Mouse (Mus musculus): ENCODE measurements at regions not wholly inside any gene's neighbourhood (a gene's known extent, or its start where the extent isn't known, plus 50 kb on each side); places are given as distances from the start of the nearest gene placed in this dataset.

DNA sequence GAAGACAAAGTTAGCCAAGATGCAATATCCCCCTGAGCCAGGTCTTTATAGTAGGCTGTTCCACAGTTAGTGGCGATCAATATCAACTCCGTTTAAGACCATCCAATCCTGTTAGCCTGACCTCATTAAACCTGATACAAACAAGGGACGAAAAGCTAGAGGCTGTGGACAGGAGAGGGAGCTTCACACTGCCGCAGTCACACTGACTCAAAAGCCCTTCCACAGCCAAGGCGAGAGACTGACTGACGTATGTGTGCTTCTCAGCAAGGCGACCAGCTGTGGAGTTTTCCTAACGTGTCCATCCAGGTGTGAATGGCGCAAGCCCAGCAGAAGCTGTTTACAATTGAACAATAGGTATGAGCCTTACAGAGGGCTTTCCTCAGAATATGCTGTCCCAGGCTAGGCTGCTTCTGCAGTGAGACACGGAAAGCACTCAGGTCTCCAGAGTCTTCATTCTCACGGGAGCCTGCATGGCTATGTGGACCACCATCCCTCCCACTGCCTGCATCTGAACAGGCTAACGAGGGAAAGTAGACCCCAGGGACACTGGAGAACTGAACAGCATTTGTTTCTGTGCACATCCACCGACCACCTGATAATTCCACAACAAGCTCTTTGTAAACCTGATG is 224.7 kb upstream of the Pgrmc2 start:
- ATAC-seq (ENCODE audit: low FRiP score, low read depth) = peak; percentile 41; the same call in 1 of the 2 replicates
- H3K4me1 ChIP-seq = no peaks in the 10 kb centered on the region
- H3K4me3 ChIP-seq = no peak overlapping the region
- no peaks in the 10 kb centered on the region for H3K36me3 ChIP-seq
- no peak overlapping the region for H3K27ac ChIP-seq
- 80% methylated on average over 13 of the region's 13 CpGs for WGBS
- H3K27me3 ChIP-seq (replicated peaks) = no peaks in the 10 kb centered on the region
- H3K9ac ChIP-seq = no peak overlapping the region
- H3K9me3 ChIP-seq = no peaks in the 10 kb centered on the region
- H3K4me2 ChIP-seq (replicated peaks) = no peak overlapping the region

DNA sequence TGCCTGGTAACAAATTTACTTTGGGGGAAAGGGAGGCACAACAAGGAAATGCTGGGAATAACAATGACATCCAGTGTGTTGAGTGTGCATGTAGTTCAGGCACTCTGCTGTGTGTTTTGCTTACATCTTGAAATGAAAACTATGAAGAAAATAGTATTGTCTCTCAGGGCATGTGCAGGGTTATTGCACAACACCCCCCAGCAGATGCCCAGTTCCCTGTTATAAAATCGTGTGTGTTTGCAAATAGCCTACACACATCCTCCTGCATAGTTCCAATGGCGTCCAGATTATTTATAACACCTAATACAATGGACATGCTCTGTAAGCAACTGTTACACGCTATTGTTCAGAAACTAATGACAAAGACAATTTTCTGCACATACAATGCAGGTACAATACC is 220.0 kb upstream of the Pgrmc2 start:
- H3K4me1 ChIP-seq = no peaks in the 10 kb centered on the region
- no peak overlapping the region for H3K27ac ChIP-seq
- no peaks in the 10 kb centered on the region for H3K9me3 ChIP-seq
- H3K9ac ChIP-seq = no peak overlapping the region
- no peak overlapping the region for H3K4me3 ChIP-seq
- 83% methylated on average over 3 of the region's 3 CpGs for WGBS
- H3K27me3 ChIP-seq (replicated peaks) = no peaks in the 10 kb centered on the region
- H3K4me2 ChIP-seq (replicated peaks) = no peak overlapping the region
- ATAC-seq (ENCODE audit: low FRiP score, low read depth) = no peak
- H3K36me3 ChIP-seq = no peaks in the 10 kb centered on the region

DNA sequence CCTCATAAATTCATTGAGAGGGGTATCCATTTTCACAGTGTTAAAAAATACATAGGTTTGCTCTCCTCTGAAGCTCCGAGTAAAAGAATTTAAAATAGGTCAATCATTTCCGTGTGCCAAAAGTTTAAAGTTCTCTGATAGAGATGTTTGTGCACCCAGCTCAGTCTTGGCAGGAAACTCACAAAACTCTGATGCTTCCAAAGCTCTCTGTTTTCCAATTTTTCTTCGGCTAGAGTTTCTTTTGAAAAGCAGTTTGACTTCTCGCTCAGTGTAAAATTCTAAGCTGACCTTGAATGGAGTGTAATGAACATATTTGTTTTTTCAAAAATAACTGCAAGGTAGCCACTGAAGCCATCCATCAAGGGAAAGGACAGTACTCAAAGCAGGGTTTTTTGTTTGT is 215.9 kb upstream of the Pgrmc2 start:
- ATAC-seq (ENCODE audit: low FRiP score, low read depth) = no peak
- no peak overlapping the region for H3K4me3 ChIP-seq
- H3K4me2 ChIP-seq (replicated peaks) = no peak overlapping the region
- no peaks in the 10 kb centered on the region for H3K4me1 ChIP-seq
- H3K9ac ChIP-seq = no peak overlapping the region
- H3K9me3 ChIP-seq = no peaks in the 10 kb centered on the region
- WGBS = 88% methylated on average over 4 of the region's 4 CpGs
- H3K27ac ChIP-seq = no peak overlapping the region
- H3K27me3 ChIP-seq (replicated peaks) = no peaks in the 10 kb centered on the region
- no peaks in the 10 kb centered on the region for H3K36me3 ChIP-seq

DNA sequence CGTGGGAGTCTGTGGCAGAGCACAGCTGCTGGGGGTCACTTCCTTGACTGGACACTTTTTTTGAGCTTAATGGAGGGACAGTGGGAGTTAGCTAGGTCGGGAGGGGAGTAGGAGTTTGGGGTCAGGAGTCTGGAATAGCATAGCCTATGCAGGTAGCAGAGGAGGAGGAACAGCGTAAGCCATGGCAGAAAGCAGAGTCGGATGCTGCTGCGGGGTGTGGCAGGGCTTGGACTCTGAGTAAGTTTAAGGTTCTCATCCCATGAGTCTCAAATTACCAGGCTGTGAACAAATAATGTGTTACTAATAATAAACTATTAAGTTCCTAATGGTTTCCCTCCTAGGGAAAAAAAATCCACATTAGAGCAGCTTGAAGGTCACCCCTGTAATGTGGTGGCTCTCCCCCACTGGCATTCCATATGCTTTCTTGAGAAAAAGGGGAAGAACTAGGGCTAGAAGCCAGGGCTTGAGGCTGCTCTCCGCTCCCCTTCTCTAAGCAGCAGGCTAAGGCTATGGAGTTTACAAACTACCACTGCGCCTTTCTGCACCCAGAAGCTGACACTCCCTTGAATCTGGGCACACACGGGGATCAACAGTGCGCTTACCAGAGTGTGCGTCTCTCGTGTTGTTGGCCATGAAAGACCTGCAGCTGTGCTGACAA is 213.4 kb upstream of the Pgrmc2 start:
- Histone ChIP-seq H3K4me2 (replicated peaks) (no peak overlapping the region), H3K9ac (no peak overlapping the region), H3K27me3 (replicated peaks) (no peaks in the 10 kb centered on the region), H3K4me1 (no peaks in the 10 kb centered on the region), H3K27ac (no peak overlapping the region), H3K4me3 (no peak overlapping the region), H3K36me3 (no peaks in the 10 kb centered on the region), H3K9me3 (no peaks in the 10 kb centered on the region)
- 83% methylated on average over 11 of the region's 11 CpGs for WGBS
- no peak for ATAC-seq (ENCODE audit: low FRiP score, low read depth)

DNA sequence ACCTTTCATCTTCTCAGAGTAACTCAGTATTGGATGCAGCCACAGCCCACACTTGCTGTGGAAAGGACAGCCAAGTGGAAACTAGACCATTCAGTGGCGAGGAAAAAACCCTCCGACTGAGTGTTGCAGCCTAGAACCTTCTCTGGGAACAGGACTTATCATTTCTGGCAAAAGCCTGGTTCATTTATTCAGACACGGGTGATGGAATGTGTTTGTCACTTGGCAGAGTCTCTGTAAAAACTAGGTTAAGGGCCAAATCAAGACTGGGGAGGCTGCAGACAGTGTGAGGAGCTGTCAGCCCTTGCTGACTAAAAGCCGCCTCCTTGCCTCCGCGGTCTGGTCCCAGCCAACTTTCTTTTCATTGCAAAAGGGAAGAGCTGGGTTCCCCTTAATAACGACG is 212.3 kb upstream of the Pgrmc2 start:
- Histone ChIP-seq H3K4me3 (no peak overlapping the region), H3K36me3 (no peaks in the 10 kb centered on the region), H3K9me3 (no peaks in the 10 kb centered on the region), H3K4me2 (replicated peaks) (no peak overlapping the region), H3K27ac (no peak overlapping the region), H3K9ac (no peak overlapping the region), H3K27me3 (replicated peaks) (no peaks in the 10 kb centered on the region), H3K4me1 (no peaks in the 10 kb centered on the region)
- no peak for ATAC-seq (ENCODE audit: low FRiP score, low read depth)
- WGBS = 81% methylated on average over 8 of the region's 8 CpGs

DNA sequence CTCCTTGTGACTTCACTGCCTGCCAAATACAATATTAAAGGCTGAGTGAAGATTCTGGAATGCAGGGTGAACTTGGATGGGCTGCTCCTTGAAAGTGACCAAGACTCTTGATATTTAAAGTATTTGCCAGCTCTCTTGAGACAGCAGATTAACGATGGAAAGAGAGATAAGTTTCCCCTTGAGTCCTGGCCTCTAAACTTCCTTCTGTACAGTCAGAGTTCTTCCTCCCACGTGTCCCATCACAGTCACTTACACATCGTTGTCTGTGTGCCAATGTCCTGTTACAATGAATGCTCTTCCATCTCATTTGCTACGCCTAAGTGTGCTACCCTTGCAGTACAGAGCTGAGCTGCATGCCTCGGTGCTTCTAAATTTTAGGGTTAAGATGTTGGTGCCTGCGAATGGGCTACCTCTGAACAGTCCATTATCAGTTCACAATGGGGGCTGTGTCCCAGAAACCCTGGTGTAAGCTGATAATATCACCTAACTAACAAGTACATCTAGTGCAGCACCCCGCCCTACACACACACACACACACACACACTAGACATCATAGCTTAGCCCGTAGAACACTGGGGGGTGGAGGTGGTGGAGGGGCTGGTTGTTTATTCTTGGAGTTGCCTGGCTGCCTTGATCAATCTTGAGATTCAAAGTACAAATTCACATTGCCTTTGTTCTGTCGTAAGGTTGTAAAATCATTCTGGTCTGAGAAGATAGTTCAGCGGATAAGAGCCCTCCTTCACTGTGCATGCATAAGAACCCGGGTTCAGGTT is 207.9 kb upstream of the Pgrmc2 start:
- H3K9ac ChIP-seq = no peak overlapping the region
- no peaks in the 10 kb centered on the region for H3K27me3 ChIP-seq (replicated peaks)
- WGBS = 87% methylated on average over 11 of the region's 11 CpGs
- H3K9me3 ChIP-seq = no peaks in the 10 kb centered on the region
- ATAC-seq (ENCODE audit: low FRiP score, low read depth) = no peak
- H3K4me1 ChIP-seq = no peaks in the 10 kb centered on the region
- no peaks in the 10 kb centered on the region for H3K36me3 ChIP-seq
- no peak overlapping the region for H3K4me2 ChIP-seq (replicated peaks)
- H3K4me3 ChIP-seq = no peak overlapping the region
- H3K27ac ChIP-seq = no peak overlapping the region

DNA sequence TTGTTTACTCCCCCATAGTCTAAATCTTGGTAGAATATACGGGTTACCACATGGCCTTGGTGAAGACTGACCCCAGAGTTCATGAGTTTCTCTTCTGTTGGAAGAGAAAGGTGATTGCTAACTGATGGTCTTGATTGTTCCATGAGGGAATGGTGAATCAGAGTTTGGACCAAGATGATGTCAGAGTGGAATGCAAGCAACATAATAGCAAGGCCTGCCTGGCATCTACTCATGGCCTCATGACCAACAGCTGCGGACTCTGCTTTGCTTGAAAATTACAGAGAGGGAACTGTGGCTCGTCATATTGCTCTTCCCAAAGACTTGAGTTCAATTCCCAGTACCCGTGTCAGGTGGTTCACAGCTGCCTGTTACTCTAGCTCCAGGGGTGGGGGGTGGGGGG is 205.9 kb upstream of the Pgrmc2 start:
- no peak for ATAC-seq (ENCODE audit: low FRiP score, low read depth)
- Histone ChIP-seq H3K9ac (no peak overlapping the region), H3K9me3 (no peaks in the 10 kb centered on the region), H3K4me3 (no peak overlapping the region), H3K27me3 (replicated peaks) (no peaks in the 10 kb centered on the region), H3K4me1 (0 out of 2 replicates have a peak, but pooled peaks cover 5% of the 10 kb centered on the region), H3K4me2 (replicated peaks) (no peak overlapping the region), H3K27ac (no peak overlapping the region), H3K36me3 (no peaks in the 10 kb centered on the region)
- WGBS = 84% methylated on average over 4 of the region's 4 CpGs

DNA sequence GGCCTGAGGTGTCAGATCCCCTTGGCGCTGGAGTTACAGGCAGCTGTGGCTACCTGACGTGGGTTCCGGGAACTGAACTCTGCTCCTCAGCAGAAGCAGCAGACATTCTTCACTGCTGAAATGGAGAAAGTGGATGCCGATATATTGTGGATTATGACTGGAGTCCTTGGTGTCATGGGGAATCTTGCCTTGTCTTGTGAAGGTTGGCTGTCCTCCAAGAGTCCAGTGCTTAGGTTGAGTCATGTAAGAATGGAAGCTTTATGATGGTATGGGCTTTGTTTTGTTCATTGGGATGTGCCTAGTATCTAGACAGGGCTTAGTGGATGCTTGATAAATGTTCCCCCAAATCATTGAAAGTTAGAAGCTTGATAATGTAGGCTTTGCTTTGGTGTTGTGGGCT is 205.2 kb upstream of the Pgrmc2 start:
- no peaks in the 10 kb centered on the region for H3K36me3 ChIP-seq
- H3K9ac ChIP-seq = no peak overlapping the region
- H3K4me3 ChIP-seq = no peak overlapping the region
- H3K9me3 ChIP-seq = no peaks in the 10 kb centered on the region
- H3K4me1 ChIP-seq = 0 out of 2 replicates have a peak, but pooled peaks cover 5% of the 10 kb centered on the region
- H3K27me3 ChIP-seq (replicated peaks) = no peaks in the 10 kb centered on the region
- 90% methylated on average over 4 of the region's 4 CpGs for WGBS
- H3K4me2 ChIP-seq (replicated peaks) = no peak overlapping the region
- no peak for ATAC-seq (ENCODE audit: low FRiP score, low read depth)
- no peak overlapping the region for H3K27ac ChIP-seq

DNA sequence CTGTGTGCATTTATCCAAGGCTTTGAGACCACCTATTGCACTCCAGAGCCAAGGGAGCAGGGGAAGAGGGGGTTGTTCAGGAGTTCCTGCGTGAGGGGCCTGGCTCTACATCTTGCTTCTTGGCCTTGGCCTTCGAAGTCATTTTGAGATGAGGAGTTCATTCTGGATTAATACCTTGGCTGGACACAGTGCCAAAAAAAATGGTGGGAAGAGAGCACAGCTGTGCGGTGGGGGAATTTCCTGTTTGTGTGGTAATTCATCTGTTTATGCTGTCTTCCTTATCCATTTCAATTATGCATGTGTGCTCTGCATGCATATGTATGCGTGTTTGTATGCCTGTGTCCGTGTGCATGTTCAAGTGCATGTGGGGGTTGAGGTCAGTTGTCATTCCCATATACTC is 202.5 kb upstream of the Pgrmc2 start:
- Histone ChIP-seq H3K9me3 (no peaks in the 10 kb centered on the region), H3K27me3 (replicated peaks) (no peaks in the 10 kb centered on the region), H3K4me1 (0 out of 2 replicates have a peak, but pooled peaks cover 5% of the 10 kb centered on the region), H3K4me2 (replicated peaks) (no peak overlapping the region), H3K9ac (no peak overlapping the region), H3K4me3 (no peak overlapping the region), H3K27ac (no peak overlapping the region), H3K36me3 (no peaks in the 10 kb centered on the region)
- WGBS = 79% methylated on average over 5 of the region's 5 CpGs
- ATAC-seq (ENCODE audit: low FRiP score, low read depth) = no peak

DNA sequence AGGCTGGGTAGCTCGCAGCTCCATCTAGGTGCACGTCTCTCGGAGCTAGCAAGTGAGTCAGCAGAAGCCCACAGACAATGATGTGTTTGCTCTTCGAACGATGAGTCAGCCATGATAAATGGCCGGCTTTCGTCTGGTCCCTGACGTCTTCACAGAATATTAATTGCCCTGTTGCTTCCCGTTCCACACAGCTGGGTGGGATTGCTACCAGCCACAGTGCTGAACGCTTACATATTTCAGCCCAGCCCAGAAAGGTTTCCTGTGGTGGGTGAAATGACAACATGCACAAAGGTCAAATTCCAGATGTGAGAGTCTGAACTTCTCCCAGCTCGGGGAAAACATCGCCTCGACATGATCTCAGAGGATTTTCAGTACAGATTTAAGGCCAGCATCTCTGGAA is 202.1 kb upstream of the Pgrmc2 start:
- Histone ChIP-seq H3K27me3 (replicated peaks) (no peaks in the 10 kb centered on the region), H3K4me1 (0 out of 2 replicates have a peak, but pooled peaks cover 5% of the 10 kb centered on the region), H3K4me3 (no peak overlapping the region), H3K27ac (no peak overlapping the region), H3K9me3 (no peaks in the 10 kb centered on the region), H3K9ac (no peak overlapping the region), H3K36me3 (no peaks in the 10 kb centered on the region), H3K4me2 (replicated peaks) (no peak overlapping the region)
- ATAC-seq (ENCODE audit: low FRiP score, low read depth) = peak; percentile 65; the same call in 1 of the 2 replicates
- WGBS = 47% methylated on average over 13 of the region's 13 CpGs

DNA sequence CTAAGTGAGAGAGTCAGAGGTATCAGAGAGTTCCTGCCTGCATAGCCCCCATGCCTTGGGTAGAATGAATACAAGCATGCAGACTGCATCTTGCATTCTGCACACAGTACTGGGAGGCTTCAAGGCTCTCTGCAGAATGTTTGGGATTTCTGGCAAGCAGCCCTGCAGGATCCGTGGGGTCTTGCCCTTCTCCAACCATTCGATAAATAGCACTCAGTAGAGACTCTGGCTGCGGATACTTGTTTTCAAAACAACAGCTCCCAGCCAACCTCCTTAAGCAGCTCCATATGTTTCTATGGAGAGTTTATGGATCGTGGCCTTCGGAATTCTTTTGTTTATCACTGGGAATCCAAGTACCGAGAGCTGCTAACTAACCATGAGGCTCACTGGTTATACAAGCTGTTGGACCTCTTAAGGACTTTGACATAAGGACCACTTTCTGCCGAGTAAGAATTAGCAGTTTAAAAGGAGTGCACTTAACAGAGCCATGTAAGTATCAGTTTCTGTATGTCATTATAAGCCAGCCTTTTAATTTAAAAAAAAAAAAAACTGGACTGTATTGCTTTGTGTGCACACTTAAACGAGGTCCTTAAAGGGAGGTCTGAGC is 199.7 kb upstream of the Pgrmc2 start:
- no peak for ATAC-seq (ENCODE audit: low FRiP score, low read depth)

DNA sequence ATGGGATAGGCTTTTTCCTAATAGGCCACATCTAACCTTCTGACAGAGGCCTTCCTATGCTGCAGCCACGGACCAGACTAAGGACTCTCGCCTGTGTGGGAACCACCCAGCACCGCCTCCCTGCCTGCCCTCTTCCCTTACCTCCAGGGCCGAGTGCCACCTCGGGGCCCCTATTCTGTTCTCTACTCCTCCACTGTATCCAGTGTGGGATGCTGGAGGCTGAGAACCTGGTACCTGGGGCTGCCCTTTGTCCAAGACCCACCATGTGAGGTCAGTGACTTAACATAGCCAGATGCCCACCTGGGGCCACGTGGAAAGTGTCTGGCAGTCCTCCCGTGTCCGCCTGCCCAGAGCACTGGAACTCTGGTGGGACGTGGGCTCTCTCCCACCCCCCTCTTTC is 193.2 kb upstream of the Pgrmc2 start:
- no peak overlapping the region for H3K4me2 ChIP-seq (replicated peaks)
- H3K27ac ChIP-seq = no peak overlapping the region
- no peak overlapping the region for H3K4me3 ChIP-seq
- no peaks in the 10 kb centered on the region for H3K36me3 ChIP-seq
- no peaks in the 10 kb centered on the region for H3K4me1 ChIP-seq
- ATAC-seq (ENCODE audit: low FRiP score, low read depth) = no peak
- no peak overlapping the region for H3K9ac ChIP-seq
- no peaks in the 10 kb centered on the region for H3K9me3 ChIP-seq
- WGBS = 90% methylated on average over 9 of the region's 9 CpGs
- H3K27me3 ChIP-seq (replicated peaks) = no peaks in the 10 kb centered on the region

More for the DNA sequence above, 199.7 kb upstream of the Pgrmc2 start:
- H3K4me2 ChIP-seq (replicated peaks) = no peak overlapping the region
- no peaks in the 10 kb centered on the region for H3K27me3 ChIP-seq (replicated peaks)
- H3K36me3 ChIP-seq = no peaks in the 10 kb centered on the region
- H3K27ac ChIP-seq = no peak overlapping the region
- 0 out of 2 replicates have a peak, but pooled peaks cover 5% of the 10 kb centered on the region for H3K4me1 ChIP-seq
- H3K9me3 ChIP-seq = no peaks in the 10 kb centered on the region
- WGBS = 60% methylated on average over 8 of the region's 8 CpGs
- no peak overlapping the region for H3K9ac ChIP-seq
- no peak overlapping the region for H3K4me3 ChIP-seq
